Mouse (Mus musculus): ENCODE measurements around the gene Prpf39. TPM values are rescaled to one million over a fixed set of nuclear protein-coding genes. Genes with fewer than 3 reads are reported as not detected.

Gene Prpf39
- 10 to 100 TPM; 12.0 to 12.2 TPM for total RNA-seq (2021)
- long read RNA-seq, experiment 1, full-length matches to known transcripts: 1 of 5 reads
- long read RNA-seq, experiment 1, partial matches to known transcripts: 0 of 5 reads
- long read RNA-seq, experiment 1, other reads (novel, unspliced or antisense): 4 of 5 reads
- long read RNA-seq, experiment 2, full-length matches to known transcripts: 2 of 6 reads
- long read RNA-seq, experiment 2, partial matches to known transcripts: 1 of 6 reads
- long read RNA-seq, experiment 2, other reads (novel, unspliced or antisense): 3 of 6 reads

GRCm38 (mm10) chr12:65036190-65036870, at the start of gene Prpf39:
Gene Prpf39, plus strand, starts transcription at chr12:65036333.
- DNase-seq: peak; percentile 90

DNA sequence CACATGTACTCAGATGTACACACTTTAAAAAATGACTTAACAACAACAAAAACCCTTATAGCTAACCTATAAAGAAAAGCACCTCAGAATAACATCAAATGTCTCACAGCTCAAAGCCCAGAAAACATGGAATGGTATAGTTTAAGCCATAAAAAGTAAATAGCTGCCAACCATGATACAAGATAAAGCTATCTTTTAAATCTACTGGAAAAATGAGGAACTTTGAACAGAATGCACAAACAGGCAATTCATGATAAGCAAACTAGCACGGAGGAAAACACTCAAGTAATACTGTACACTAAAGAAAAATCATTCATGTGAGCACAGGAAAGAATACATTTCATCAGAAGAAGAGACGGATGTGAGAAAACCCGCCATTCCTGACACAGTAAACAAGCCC, 28.4 kb upstream of the Prpf39 start:
- no peak for DNase-seq

DNA sequence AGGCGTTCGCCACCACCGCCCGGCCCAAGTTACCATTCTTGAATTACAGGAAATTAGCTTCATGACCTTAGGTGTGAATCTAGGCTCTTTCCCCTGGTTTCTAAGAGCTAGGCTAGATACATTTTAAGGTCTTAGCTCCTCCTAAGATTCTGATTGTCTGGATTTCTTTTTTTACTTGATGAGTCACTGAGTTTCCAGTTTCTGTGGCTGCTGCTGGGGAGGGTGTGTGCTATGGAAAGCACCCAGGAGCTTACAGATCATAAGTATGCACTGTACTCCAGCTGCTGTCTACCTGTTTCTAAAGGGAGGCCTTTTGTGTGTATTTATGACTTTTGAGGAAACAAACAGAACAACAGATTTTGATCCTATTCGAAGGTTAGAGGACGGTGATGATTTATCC, 13.3 kb upstream of the Prpf39 start:
- DNase-seq: no peak

DNA sequence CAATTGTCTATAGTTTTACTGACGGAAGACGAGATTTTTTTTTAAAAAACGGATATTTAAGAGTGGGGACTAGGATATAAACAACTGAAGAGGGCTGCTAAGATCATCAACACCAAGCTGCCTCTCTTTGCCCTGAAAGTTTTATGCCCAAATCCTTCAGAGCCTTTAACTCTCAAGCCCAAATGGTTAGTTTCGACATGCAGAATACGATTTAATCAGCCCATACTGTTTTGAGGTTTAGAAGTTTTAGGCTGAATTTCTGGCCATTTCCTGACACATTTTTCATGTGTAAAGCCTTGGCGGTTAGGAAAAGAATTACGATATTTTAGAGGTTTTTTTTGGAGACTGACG, 319 bp upstream of the Prpf39 start:
- DNase-seq: no peak

DNA sequence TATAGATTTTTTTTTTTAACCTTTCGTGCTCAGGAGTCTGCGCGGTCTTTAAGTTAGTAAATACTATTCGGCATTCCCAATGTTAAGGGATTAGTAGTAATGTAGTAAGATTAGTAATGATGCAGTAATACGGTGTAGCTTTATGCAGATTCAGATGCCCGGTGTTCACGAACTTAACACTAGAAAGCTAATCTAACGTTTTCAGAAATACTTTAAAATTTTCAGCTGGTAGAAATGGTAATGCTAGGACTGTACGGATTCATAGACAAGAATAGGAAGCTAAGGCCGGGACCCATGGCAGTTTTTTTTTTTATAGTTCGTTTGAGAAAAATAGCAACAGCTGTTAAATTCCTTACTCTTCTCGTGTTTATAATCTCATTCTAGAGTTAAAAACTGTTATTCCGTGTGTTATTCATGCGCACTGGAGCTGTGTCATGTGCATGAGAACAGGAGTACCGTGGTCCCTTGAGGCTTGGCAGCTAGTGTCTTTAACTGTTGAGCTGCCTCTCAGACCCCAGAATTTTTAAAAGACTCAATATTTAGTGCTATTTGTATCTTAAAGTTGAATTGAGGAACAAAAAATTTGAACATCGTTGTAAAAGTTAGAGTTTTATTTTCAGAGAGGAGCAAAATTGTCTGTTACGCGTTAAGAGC, 886 bp downstream of the Prpf39 start:
- no peak for DNase-seq

- DNase-seq: no peak
Measured at GRCm38 (mm10) chr12:65037546-65037937, 1.4 kb downstream of the Prpf39 start.

DNA sequence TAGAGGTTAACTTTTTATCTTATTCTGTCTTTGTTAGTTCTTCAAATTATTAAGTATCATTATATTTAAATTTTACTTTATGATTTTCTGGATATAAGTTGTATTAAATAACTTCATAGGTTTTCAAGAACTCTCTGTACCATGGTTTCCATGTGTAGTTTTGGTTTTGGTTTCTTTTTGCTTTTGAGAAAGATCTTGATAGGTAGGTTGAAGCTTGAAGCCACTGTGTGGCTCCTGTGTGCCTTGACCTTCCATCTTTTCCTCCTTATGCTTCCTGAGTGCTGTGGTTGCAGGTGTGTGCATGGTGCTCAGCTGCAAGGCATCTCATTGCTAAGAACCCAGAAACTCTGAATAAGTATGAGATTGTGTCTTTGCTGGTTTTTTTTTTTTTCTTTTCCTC, 12.7 kb downstream of the Prpf39 start:
- no peak for DNase-seq

DNA sequence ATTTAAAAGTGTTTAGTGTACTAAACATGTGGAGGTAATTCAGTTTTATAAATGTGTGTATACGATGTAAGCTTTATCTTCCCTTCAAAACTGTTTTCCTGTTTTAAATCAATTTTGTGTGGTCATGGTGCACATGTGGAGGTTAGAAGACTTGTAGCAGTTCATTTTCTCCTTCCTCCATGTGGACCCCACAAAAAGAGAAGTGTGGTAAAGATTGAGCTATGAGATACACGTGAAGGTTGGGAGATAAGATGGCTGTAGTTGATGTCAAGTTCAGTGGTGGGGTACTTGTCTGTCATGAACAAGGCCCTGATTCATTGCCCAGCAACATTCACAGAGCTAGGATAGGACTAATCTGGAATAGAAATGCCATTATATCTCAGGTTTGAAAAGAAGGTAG, 22.1 kb downstream of the Prpf39 start:
- DNase-seq: no peak

DNA sequence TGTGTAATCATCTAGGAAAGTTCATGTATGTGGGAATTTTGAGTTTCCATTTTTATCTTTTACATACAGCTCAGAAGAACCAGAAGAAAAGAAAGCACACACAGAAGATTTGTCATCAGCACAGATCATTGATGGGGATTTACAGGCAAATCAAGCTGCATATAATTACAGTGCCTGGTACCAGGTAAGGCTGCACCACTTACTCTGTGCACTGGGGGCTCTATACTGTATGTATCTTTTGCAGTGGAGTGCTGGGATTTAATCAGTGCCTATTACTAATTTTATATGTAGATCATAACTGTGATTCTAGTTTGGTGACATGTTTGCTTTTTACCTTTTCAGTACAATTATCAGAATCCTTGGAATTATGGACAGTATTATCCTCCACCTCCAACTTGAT, 24.9 kb downstream of the Prpf39 start:
- DNase-seq: no peak

- no peak for DNase-seq
Measured at GRCm38 (mm10) chr12:65065241-65065640, 29.1 kb downstream of the Prpf39 start.

GRCm38 (mm10) chr12:65066234-65066633, 30.1 kb downstream of the Prpf39 start:
- DNase-seq: no peak

- no peak for DNase-seq
Measured at GRCm38 (mm10) chr12:65068409-65068808, 32.3 kb downstream of the Prpf39 start.

GRCm38 (mm10) chr12:65072911-65073610, 36.9 kb downstream of the Prpf39 start:
- no peak for DNase-seq

DNA sequence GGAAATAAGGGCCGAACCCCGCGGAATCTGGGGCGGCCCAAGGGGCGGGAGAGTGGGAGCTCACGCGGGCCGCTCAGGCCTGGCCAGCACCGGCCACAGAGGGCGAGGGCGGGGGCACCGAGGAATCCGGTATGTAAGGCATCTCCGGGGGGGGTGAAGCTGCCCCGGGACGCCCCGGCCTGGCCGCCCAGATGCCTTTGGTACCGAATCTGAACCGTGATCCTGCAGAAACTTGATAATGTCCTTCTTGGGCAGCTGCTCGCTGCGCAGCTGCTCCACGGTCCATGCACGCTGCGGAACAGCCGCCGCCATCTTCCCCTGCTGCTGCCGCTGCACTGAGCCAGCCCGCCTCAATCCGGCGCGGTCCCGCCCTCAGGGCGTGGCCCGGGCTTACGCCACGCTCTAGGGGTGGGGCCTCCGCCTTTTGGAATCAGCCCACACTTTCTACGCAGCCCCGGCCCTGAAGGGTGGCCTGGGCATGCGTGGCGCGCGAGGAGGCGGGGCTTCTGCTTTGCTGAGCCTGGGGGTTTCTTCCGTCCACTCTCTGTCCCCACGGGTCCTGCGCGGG, 37.6 kb downstream of the Prpf39 start, which contains the start of gene Fkbp3:
TSS of gene Fkbp3 (minus strand) at position 397 of the 568 bp plus-strand sequence.
- DNase-seq: peak; percentile 98

- no peak for DNase-seq
Measured at GRCm38 (mm10) chr12:65074651-65075050, 38.5 kb downstream of the Prpf39 start.

DNA sequence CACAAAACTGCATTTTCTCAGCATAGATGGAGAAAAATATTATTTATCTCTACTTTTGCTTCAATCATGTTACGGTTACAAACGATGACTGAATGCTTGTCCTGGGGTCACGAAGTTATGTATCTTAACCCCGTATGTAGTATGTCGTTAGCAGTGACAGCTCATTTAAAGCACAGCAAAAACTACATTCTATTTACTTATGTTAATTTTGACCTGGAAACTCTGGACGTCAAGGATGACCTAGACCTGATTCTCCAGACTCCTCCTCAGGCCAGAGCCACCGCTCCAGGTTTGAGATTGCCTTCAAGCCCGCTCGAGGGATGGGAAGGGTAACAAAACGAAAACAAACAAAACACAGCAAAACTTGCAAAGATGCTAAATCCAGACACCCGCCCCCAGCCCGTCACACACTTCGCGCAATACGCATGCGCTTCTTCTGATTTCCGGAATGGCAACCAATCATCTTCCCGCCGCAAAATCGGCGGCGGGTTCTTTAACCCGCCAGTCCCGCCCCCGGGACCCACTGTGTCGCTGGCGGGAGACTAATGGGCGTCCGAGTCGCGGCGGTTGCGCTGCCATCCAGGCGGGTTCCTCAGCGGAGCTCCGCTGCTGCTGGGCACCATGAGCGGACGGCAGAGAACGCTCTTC, 39.1 kb downstream of the Prpf39 start, which contains the start of gene Fancm:
TSS of gene Fancm (plus strand) at position 519 of the 648 bp plus-strand sequence.
- DNase-seq: peak; percentile 87

DNA sequence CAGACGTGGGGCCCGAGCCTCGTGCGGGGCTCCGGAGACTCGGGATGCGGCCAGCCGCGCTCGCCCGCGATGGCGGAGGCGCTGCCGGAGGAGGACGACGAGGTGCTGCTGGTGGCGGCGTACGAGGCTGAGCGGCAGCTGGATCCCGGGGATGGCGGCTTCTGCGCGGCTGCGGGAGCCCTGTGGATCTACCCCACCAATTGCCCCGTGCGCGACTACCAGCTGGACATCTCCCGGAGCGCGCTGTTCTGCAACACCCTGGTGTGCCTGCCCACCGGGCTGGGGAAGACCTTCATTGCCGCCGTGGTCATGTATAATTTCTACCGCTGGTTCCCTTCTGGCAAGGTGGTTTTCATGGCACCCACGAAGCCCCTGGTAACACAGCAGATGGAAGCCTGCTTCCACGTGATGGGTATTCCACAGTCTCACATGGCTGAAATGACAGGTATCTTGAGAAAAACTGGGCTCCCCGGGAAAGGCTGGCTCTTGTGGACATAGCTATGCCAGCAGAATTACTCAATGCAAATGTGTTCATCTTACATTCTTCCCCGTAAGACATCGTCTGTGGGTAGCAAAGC, 39.7 kb downstream of the Prpf39 start:
- no peak for DNase-seq

DNA sequence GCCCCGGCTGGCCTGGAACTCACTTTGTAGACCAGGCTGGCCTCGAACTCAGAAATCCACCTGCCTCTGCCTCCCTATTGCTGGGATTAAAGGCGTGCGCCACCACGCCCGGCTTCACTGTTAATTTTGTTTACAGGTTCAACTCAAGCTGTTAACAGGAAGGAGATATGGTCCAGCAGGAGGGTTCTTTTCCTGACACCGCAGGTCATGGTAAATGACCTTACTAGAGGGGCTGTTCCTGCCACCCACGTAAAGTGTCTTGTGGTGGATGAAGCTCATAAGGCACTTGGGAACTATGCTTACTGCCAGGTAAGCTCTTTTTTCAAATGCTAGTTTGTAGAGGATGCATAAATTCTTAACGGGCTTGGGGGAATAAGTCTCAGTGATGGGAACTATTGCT, 40.8 kb downstream of the Prpf39 start:
- DNase-seq: no peak

DNA sequence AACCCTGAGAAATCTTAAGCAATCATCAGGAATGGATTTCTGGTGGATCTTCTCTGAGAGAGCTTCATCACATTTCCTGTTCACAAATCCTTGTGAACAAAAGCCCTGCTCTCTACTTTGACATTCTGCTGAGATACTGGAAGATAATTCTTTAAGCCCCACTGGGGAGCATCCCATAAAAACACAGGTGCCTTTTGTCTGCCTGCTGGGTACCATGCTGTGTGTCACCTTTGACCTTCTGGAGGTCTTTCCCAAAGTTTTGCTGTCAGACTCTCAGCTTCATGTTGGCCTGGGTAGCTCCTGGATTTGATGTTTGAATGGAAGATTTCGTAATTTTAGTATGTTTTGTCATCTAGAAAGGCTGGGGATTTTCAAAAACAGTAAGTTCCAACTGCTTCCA, 72.6 kb downstream of the Prpf39 start:
- no peak for DNase-seq

DNA sequence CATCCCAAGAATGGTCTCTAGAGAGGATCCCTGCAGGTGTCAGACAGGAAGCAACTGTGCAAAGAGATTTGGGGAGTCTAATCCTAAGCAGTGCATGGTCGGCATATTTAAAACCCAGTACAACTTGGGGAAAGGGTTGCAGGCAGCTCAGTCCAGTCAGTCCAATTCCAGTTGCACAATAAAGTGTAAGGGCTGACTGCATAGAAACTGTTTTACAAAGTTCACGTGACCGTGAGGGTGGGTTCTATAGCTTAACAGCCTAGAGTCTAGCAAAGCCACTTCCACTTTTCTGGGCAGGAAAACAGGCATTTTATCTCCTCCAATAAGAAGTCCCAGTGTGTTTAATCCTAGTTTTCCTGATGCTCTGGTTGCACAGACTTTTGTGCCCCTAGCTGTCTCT, 75.4 kb downstream of the Prpf39 start:
- DNase-seq: no peak

- DNase-seq: no peak
Measured at GRCm38 (mm10) chr12:65112811-65113210, 76.7 kb downstream of the Prpf39 start.

All from gastrocnemius, postnatal 25 days (tissue).